Mouse (Mus musculus) right cerebral cortex, postnatal 36 days (tissue): ENCODE measurements around the gene Krt12.
A peak's percentile ranks its signal among the peaks of the same experiment; 100 is the strongest.

ENCODE experiments used
- DNase-seq, 2 experiments: peaks; one replicate each; pipeline ENCODE4 v3.0.0; 2022; ENCODE audit warnings: low spot score in 2 of 2, mixed read lengths in 1 of 2

The Krt12 gene

DNA sequence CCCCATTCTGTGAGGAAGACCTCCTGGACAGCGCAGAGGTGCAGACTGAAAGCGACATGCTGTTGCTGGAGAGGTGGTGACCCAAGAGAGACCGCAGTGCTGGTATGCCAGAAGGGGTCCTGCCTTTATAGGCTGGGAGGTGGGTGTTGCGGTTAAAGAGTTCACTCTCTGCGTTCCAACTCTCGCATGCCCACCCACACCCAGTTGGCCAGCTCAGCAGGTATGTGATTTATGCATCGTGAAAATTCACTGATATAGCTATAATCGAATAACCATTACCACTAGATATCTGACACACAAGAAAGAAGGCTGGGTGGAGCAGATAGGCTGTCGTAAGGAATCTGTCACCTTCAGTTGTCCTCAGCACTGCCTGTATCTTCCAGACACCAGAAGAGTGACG is at the start of gene Krt12:
Gene Krt12 (minus strand): TSS at position 101 of the 400 bp plus-strand sequence.
- DNase-seq, result no peak

DNA sequence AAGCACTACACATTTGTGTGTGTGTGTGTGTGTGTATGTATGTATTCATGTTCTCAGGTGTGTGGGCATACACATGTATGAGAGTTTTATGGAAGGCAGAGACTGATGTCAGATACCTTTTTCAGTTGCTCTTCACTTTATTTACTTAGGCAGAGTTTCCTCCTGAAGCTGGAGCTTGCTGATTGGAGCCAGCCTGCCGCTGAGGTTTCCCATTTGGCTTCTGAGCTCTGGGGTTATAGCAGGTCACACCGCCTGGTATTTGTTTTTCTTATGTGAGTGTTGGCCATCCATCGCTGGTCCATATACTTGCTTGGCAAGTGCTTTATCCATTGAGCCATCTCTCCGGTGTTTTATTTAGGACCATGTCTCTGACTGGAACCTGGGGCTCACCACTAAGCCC is 47.2 kb upstream of the Krt12 start:
- no peak for DNase-seq

DNA sequence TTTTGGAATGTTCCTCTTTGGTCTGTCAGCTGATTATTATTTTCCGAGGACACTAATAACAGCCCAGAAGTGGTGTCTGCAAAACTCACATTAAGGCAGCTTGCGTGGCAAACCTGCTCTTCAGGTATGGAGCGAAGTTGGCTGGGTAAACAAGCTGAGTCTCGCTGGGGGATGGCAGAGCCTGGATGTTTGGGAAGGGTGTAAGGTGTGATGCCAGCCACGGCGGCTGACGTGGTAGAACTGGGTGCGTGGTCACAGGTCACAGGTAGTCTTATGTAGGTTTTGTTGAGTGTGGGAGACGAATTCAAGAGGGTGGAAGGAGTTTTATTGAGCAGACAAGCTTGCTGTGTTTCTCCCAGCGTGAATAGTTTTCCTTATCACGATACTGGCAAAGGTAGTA is 46.5 kb upstream of the Krt12 start:
- DNase-seq, result no peak

DNA sequence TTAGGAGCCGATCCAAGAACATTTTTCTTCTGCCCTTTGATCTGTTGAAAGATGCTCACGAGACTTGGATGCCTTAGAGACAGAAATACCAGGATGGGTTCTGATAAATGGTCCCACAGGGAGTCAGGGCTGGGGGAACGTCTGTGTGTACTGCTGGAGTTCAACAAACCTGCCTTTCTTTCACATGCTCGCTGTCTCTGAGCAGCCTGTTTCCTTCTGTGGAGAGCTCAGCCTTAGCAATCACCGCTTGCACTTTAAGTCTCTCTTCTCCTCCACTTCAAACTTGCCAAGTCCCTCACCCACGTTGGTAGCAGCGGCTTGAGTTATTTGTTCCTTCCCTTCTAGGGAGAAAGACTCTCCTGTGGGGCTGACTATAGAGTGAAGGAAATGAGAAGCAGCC is 44.3 kb upstream of the Krt12 start:
- peak; percentile 16 to 45 for DNase-seq

DNA sequence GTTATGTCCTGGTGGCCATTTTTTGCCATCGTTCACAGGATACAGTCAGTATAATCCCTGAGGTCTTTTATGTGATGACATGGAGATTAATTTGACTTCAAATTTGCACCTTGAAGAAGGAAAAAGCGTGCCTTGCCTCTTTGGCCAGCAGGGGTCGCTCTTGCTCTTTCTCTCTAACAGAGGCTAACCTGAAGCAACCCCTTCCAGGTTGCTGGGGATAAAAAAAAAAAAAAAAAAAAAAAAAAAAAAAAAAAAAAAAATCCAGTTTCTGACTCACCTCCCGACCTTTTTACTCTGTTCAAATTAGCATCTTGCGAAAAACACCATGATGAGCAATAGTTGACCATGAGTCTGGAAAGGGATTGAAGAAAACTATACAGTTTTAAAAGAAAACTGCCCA is 42.8 kb upstream of the Krt12 start:
- DNase-seq, result peak; percentile 67 to 69

DNA sequence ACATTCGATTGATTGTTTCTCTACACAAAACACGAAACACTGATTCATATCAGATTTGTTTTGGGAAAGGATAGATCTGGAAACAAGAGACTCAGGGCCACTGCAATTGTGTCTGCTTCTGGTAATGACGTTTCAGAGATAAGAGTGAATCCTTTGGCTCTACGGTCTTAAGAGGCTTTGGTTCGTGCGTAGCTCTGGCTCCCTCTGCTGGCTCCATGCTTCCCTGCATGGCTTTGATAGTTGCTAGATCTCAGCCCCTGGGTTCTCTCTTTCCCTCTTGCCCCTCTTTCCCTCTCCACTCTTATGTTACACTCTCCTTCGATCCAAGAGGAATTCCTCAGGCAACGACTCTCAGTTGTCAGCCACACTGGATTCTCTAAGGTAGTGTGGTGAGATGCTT is 41.1 kb upstream of the Krt12 start:
- DNase-seq, result peak; percentile 25 to 47

DNA sequence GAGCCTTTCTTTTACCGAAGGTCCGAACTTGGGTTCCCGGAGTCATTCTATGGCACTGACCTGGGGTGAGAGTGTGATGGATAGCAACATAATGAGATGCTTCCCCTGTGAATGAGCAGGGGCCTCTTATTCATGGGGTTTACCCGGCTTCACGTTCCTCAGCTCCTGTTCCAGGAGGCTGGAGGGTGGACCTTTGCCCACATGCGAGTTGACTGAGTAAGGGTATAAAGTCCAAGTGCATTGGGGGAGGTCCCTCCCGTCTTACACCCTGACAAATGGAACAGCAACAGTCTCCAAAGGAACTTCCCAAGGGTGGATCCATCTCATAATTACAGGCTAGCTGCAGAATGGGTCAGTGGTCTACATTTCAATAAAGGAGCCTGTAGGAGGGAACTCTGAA is 39.7 kb upstream of the Krt12 start:
- DNase-seq, result no peak

DNA sequence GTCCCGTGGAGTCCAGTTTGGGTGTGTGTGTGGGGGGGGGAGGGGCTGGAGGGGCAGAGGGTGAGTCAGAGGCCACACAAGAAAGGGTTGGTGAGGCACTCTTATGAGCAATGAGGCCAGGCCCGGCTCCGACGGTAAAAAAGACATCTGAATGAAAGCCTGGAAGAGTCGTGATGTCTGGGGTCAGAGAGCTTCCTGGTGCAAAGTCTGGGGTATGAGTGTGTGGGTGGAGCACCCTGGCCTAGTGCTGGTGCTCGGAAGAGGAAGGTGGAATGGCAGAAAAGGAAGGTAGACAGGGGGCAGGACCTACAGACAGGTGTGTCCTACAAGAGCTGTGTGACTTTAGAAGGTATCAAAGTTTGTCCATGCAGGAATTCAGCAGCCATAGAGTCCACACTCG is 36.8 kb upstream of the Krt12 start:
- no peak for DNase-seq

DNA sequence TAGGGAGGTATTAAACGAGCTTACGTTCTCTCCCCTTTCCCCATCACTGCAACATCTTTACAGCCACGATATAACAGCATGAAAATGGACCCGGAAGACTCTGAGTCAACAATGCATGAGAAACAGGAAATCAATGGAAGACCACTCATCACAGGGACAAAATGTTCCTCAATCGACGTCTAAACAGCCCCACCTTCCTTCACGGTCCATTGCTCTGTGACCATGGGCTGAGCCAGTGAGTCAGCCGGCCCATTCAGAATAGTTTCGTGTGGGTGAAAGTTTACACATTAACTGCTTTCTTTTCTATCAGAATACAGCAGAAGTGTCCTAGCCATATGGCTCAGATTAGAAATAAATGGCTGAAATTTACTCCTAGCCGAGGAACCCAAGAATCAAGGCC is 32.7 kb upstream of the Krt12 start:
- DNase-seq, result no peak

DNA sequence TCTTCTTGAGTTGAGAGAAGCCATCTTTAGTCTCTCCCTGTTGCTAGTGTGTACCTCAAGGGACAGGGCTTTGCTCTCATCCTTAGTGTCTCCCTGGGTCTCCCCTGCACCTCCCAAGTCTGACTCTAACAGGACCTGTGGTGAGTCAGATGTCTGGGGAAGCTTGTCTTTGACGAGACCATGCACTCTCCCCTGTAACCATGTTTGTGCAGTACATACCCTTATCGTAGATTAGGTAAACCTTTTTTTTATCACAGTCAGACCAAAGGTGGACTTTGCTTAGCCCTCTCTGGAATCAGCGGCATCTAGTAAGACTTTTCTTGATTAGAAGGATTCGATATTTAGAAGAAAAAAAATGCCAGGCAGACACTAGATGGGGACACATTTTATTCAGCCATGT is 32.0 kb upstream of the Krt12 start:
- no peak for DNase-seq

DNA sequence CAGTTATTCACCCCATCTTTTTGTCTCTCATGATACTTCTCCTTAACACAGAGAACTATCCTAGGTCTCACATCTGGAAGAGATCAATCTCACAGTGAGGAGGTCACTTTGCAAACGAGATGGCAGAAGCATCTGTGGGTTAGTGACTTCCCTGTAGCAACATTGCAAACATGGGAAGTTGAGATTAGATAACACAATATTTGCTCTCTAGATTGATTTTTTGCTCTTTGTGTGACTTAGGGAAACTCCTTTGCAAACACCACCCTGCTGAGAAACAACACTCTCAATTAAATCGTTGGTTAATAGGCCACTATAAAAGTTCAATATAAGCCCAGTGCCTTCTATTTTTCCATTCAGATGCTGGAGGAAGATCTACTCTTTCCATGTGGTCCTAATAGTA is 26.7 kb upstream of the Krt12 start:
- no peak for DNase-seq

DNA sequence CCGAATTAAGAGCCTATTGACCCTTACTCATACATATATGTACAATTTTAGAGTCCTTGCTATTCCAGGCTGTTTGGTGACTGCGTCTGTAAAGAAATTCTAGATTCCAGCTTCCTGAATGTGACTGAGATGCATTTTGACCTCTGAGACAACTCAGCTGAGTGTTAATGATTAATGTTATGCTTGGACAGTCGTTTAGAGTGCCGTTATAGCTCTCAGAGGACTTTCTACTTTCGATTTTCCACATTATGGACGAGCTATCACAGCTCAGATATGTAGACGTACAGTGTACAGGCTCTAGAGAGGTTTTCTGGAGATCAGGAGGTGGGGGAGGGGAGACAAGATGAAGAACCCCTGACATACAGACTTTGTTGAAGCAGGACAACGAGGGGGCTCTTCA is 19.2 kb upstream of the Krt12 start:
- no peak for DNase-seq

DNA sequence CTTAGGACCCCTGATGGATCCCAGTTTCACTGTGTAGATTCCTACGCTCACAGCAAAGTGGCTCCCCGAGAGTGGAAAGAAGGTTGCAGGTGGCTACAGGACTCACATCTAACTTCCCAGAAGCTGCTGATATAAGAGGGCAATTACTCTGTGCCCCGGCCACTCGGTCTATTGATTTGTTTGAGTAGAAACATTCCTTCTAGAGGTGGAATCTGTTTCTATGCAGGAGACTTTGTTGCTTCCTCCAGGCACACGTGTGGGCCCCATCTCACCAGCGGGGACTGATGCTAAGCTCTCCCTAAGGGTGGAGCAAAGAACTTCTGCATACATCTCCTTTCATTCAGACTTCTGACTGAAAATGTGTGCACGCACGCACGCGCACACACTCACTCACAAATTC is 17.4 kb upstream of the Krt12 start:
- DNase-seq, result no peak

DNA sequence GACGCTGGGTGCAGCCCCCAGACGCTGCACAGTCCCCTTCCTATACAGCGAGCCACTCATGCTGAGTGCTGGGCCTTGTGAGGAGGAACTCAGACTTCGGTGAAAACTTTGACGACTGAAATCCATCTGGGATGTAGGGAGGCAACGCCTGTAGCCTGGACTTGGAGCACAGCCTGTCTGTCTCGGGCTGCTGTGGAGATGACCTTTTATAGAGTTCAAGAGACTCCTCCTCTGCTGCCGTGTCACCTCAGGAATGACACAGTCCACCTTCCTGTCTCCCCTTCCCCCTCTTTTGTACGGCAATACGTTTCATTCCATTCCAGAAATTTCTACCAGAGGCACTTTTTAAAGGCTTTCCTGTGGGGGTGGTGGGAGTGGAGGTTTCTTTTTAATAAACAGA is 15.9 kb upstream of the Krt12 start, which contains the start of gene Krt20:
Gene Krt20 (minus strand): TSS at position 179 of the 400 bp plus-strand sequence.
- DNase-seq, result no peak

DNA sequence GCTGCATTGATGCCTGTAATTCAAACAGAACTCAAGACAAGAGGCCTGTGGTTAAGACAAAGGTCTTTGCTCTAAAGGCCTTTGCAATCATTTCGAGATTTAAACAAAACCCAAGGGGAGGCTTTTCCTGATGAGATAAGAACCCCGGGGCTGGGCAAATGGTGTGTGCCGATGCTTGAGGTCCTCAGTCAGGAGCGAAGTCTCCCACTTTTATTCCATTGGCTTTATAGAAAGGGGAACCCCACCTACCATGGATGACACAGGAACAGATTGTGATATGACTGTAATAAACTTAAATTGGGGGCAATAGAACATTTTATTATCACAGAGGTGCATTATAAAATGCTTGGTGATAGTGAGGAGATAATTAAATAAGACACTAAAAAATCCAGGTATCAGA is 14.6 kb upstream of the Krt12 start:
- DNase-seq, result no peak

DNA sequence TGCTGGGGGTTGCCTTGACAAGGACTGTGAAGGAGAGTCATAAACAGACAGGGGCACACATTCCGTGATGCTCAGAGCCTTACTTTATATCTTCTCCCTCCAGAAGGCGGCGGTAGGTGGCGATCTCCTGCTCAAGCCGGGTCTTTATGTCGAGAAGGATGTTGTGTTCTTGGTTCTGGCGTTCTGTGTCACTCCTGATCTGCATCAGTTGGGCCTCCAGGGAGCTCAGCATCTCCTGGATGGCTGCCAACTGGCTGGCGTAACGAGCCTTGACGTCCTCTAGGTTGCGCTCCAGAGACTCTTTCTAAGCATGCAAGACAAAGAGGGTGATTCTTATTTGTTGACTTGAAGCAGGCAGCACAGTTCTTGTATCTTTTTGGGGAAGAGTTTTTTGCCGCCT is 8.6 kb upstream of the Krt12 start:
- DNase-seq, result peak in 1 of 2 experiments; percentile 32

DNA sequence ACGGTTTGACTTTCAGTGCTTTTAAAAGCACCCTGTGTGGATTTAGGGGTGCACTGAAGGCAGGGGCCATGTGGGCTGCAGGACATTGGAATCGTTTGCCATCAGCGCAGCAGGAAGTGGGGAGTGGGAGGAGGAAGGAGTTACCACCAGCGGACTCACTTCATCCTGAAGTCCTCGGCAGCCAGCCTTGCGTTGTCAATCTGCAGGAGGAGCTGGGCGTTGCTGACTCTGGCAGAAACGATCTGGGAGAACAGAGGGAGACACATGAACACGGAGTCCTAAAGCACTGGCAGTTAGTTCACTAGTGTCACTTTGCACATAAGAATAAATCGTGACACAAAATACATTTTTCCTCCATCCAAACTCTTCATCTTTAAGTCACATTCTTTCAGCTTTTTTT is 1.5 kb downstream of the Krt12 start:
- peak in 1 of 2 experiments; percentile 46 for DNase-seq

DNA sequence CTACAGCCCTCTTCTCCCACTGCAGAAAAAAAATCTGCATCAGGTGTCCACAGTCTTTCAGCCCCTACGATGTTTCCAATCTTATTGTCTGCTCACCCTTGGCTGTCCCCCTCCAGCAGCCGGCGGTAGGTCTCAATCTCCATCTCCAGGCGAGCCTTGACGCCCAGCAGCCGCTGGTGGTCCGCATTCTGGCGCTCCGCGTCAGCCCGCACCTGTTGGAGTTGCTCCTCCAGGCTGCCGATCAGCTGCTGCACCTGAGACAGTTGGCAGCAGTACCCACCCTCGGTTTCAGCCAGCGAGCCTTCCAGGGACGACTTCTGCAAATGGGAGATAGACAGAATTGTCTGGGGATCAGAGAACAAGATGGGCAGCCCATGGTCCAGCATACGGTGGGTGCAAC is 4.2 kb downstream of the Krt12 start:
- DNase-seq, result no peak

DNA sequence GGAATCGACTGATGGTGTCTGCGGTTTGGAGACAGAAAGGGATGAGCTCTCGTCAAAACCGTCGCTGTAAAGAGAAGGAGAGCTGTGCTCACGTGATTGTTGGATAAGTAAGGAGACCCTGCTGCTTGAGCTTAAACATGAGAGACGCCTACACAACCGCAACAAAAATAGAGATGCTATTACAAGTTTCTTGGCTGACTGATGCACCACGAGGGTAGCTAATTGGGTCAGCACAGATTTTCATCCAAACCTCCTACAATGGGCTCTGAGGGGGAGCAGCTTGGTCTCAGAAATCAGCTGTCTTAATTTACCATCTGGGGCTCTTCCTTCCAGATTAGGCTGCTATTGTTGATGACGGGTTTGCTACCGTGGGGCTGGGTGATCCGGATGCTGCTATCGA is 5.2 kb downstream of the Krt12 start:
- peak; percentile 61 to 84 for DNase-seq

DNA sequence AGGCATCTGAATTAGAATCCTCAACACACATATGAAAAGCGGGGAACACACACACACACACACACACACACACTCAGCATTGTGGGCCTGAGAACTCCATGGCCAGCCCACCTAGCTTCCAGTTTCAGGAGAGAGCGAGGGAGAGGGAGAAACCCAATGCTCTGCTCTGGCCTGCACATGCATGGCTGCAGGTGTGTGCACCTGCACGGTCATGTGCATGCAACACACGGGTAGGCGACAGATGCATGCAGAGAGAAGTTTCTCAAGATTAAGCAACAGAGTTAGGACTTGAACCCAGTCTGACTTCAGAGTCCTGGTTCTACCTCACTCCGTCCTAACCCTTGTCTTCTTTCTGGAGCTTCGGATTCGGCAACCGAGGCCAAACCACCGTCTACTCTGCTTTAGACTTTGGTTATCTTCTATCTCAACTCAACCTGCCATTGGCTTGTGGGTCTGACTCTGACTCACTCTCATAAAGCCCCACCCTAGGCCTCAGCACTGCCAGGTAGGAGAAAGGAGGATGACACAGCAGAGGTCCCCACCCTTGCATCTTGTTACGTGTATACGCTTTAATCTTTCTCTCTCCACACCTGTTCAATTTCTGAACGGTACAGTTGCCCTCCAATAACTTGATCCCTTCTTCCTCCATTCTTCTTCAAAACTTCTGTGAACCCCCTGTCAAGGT is 7.5 kb downstream of the Krt12 start:
- DNase-seq, result no peak

DNA sequence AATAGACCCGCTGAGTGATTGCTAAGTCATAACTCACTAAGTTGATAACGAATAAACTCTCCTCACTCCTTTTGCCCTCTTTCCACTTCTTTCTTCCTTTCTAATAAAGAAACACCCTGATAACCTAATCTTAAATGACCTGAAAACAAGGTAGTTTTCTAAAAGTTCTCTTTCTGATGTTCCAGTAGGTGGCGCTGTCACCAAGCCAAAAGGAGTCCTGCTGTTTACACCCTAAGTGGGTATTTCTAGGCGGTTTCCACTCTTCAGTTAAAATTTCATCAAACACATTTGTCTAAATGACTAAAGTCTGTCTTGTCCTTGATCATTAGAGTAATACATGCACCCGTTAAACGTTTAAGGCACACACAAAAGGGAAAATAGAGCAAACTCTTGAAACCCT is 8.8 kb downstream of the Krt12 start:
- DNase-seq, result no peak

DNA sequence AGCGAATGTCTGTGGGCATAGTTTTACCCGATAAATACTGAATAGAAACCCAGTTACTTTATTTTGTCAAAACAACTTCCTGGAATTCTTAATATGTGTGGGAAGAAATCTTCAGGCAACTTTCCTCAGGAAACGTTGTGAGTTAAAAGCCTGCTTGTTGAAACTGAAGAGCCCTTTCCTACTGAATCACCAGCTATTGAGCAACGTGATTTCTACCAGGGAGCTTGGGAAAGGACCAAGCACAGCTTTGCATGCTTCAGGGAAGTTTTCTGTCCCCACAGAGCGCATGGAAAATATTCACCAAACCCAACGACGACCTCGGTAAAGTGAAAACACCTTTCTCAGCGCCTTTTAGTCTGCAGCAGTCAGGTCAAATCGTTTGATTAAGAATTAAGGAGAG is 15.9 kb downstream of the Krt12 start:
- DNase-seq, result no peak

DNA sequence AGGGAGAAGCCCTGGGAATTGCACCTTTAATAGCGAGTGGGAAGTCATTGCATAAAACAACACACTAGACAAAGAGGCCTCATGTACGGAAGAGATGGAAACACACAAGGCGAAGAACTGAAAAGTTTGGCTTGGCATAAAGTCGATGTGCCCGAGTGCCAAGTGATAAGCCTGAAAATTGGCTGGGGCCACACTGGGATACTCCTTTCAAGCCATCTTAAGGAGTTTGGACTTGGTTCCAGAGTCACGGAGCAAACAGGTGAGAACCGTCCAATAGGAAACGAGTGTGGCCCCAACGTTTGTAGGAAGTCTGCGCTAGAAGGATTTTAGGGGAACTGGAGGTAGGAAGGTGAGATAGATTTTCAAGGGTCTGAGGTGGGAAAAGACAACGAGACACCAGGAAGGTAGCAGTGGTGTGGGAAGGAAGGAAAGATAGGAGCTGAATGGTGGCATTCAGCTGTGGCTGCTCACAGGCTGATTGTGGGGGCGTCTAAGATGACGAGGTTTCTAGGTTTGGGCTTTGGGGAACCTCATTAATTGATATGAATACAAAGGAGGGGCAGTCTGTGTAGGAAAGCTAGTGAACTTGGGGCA is 22.0 kb downstream of the Krt12 start:
- DNase-seq, result no peak

DNA sequence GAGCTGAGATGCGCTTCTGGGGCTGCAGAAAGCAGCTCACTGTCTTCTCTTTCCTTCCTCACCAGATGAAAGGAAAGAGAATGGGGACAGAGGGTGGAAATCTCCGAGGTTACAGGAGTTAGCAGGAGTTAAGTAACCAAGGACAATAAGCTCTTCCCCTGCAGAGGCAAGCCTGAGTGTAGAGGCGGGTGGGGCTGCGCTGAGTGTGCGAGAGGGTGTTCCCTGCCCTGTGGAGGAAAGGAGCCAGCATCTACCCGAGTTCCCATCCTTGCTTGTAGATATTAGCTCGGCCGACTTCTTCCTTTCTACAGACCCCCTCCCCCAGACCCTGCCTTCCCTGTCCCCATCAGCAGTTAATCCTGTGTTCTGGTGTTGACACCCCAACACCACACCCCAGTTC is 23.2 kb downstream of the Krt12 start:
- DNase-seq, result no peak
